Mouse (Mus musculus): ENCODE data around the gene Snd1. TPM values are rescaled to one million over a fixed set of nuclear protein-coding genes. Genes with fewer than 3 reads are reported as not detected.

The Snd1 gene
- polyA plus RNA-seq, 1 experiment from 2014 or later: 143 TPM

DNA sequence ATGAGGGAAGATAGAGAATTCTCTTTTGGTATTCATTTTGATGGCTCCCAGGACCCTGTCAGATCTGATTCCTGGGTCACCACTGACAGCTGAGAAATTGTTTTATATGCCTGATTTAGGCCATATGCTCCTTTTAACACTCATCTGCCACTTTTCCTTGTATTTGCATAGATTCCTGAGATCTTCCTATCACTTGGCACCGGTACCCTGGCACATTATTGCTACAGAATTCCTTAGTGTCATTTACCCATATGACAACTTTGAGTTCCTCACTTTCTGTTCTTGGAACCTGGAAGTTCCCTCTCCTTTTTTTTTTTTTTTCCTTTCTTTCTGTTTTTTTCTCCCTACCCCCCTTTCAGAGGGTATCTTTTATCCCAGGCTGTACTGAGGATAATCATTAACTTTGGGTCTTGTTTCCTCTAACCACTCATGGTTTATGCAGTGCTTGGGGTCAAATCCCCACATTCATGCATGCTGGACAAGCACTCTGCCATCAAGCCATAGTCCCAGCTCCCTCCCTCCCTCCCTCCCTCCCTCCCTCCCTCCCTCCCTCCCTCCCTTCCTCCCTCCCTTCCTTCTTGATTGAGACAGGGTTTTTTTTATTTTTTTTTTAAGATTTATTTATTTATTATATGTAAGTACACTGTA is 13.4 kb downstream of the Snd1 start:
- H3K9ac ChIP-seq: no peak overlapping the region
- no peak for ATAC-seq (ENCODE audit: low FRiP score, low read depth)
- H3K4me2 ChIP-seq (replicated peaks): no peak overlapping the region
- no peaks in the 10 kb centered on the region for H3K27me3 ChIP-seq
- H3K4me3 ChIP-seq: no peak overlapping the region
- WGBS: 69% methylated on average over 1 of the region's 1 CpGs
- no peaks in the 10 kb centered on the region for H3K9me3 ChIP-seq
- no peak overlapping the region for H3K27ac ChIP-seq
- H3K36me3 ChIP-seq: peaks cover 39% of the 10 kb centered on the region
- H3K4me1 ChIP-seq: peaks cover 44% of the 10 kb centered on the region

DNA sequence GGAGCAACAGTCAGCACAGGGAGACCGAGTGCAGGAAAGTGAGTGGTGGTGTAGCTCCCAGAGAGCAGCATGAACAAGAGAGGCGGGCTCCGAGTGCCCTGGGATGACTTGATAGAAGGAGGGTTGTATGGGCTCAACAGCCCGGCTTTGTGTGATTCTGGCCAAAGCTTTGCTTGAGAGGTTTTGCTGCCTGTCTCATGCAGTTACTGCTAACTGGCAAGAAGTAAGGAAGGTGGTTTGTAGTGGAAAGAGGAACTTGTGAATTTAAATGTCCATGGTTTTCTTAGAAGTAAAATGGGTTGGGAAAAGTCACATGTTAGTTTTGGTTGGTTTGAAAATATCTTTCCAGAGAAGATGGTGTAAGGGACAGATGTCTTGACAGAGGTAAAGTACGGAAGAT is 15.7 kb downstream of the Snd1 start:
- Histone ChIP-seq H3K4me1 (peaks cover 26% of the 10 kb centered on the region), H3K27ac (no peak overlapping the region), H3K4me3 (no peak overlapping the region), H3K4me2 (replicated peaks) (no peak overlapping the region), H3K9ac (no peak overlapping the region), H3K9me3 (no peaks in the 10 kb centered on the region), H3K36me3 (peaks cover 44% of the 10 kb centered on the region), H3K27me3 (no peaks in the 10 kb centered on the region)
- 80% methylated on average over 5 of the region's 5 CpGs for WGBS
- ATAC-seq (ENCODE audit: low FRiP score, low read depth): no peak

- Histone ChIP-seq H3K9me3 (no peaks in the 10 kb centered on the region), H3K4me3 (no peak overlapping the region), H3K27me3 (no peaks in the 10 kb centered on the region), H3K4me2 (replicated peaks) (no peak overlapping the region), H3K9ac (no peak overlapping the region), H3K27ac (no peak overlapping the region), H3K36me3 (peaks cover 44% of the 10 kb centered on the region), H3K4me1 (peaks cover 20% of the 10 kb centered on the region)
- peak; percentile 85 for ATAC-seq (ENCODE audit: low FRiP score, low read depth)
Measured at GRCm38 (mm10) chr6:28491198-28491597, 16.3 kb downstream of the Snd1 start.

DNA sequence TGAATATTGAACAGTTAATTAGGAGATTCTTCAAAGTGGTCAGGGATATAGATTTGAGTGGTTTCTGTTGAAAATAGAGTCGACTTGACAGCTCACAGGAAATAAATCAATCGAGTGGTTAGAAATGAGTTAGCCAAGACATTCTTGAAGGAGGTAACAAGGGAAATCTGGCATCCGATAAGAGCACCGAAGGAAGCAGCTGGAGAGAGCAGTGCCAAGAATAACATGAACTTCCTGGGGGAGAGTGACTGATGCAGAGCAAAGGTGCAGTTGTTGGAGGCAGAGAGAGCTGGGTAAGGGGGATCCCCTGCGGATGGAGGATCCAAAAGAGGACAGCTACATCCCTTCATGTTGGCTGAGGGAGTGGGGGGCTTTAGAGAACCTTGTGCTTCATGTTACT is 22.9 kb downstream of the Snd1 start:
- Histone ChIP-seq H3K4me2 (replicated peaks) (no peak overlapping the region), H3K9ac (no peak overlapping the region), H3K9me3 (no peaks in the 10 kb centered on the region), H3K4me3 (no peak overlapping the region), H3K27me3 (no peaks in the 10 kb centered on the region), H3K4me1 (0 out of 2 replicates have a peak, but pooled peaks cover 4% of the 10 kb centered on the region), H3K27ac (no peak overlapping the region), H3K36me3 (peaks cover 16% of the 10 kb centered on the region)
- ATAC-seq (ENCODE audit: low FRiP score, low read depth): no peak
- WGBS: 72% methylated on average over 5 of the region's 5 CpGs

- Histone ChIP-seq H3K27me3 (no peaks in the 10 kb centered on the region), H3K36me3 (peaks cover 10% of the 10 kb centered on the region), H3K4me1 (peaks cover 14% of the 10 kb centered on the region; the same call in 1 of the 2 replicates), H3K4me3 (no peak overlapping the region), H3K9me3 (no peaks in the 10 kb centered on the region), H3K27ac (no peak overlapping the region), H3K9ac (no peak overlapping the region), H3K4me2 (replicated peaks) (no peak overlapping the region)
- ATAC-seq (ENCODE audit: low FRiP score, low read depth): no peak
- WGBS: 91% methylated on average over 7 of the region's 7 CpGs
Measured at GRCm38 (mm10) chr6:28502576-28502975, 27.6 kb downstream of the Snd1 start.

DNA sequence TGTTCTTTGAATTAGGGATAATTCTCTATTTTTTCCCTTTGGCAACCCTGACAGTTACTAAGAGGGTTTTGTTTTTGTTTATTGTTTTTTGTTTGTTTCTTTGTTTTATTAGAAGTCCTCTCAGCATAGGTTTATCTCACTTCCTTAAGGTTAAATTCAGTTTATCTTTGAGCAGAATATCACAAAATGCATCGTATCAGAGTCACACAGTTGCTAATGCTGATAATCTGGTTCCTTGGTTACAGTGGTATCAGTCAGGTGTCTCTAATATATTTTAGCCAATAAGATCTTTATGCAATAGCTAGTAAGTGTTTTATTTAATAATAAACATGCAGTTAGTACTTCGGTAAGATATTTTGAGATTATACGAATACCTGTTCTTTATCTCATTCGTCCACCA is 28.2 kb downstream of the Snd1 start:
- H3K9me3 ChIP-seq: no peaks in the 10 kb centered on the region
- H3K27me3 ChIP-seq: no peaks in the 10 kb centered on the region
- H3K36me3 ChIP-seq: peaks cover 10% of the 10 kb centered on the region
- ATAC-seq (ENCODE audit: low FRiP score, low read depth): no peak
- no peak overlapping the region for H3K9ac ChIP-seq
- no peak overlapping the region for H3K27ac ChIP-seq
- H3K4me3 ChIP-seq: no peak overlapping the region
- H3K4me1 ChIP-seq: peaks cover 14% of the 10 kb centered on the region; the same call in 1 of the 2 replicates
- 89% methylated on average over 4 of the region's 4 CpGs for WGBS
- H3K4me2 ChIP-seq (replicated peaks): no peak overlapping the region

DNA sequence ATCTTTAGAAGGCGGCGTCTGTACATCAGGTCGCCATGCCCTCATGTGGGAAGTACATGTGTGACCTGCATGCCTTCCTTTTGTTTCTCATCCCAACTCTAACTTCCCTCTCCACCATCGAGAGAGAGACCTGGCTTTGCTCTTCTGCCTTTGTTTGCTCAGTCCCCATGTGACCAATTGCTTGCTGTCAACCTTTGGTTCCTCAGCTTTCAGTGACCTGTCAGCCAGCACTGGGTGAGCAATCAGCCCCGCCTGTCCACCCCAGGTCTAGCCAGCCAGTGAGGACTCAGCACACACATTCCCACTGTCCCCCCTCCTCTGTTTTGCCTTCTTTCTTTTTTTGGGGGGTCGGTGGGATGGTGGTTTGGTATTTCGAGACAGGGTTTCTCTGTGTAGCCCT is 29.7 kb downstream of the Snd1 start:
- 90% methylated on average over 7 of the region's 7 CpGs for WGBS
- no peak overlapping the region for H3K4me3 ChIP-seq
- H3K36me3 ChIP-seq: peaks cover 10% of the 10 kb centered on the region
- no peak overlapping the region for H3K4me2 ChIP-seq (replicated peaks)
- H3K4me1 ChIP-seq: peaks cover 14% of the 10 kb centered on the region; the same call in 1 of the 2 replicates
- ATAC-seq (ENCODE audit: low FRiP score, low read depth): no peak
- H3K9ac ChIP-seq: no peak overlapping the region
- no peaks in the 10 kb centered on the region for H3K27me3 ChIP-seq
- no peak overlapping the region for H3K27ac ChIP-seq
- no peaks in the 10 kb centered on the region for H3K9me3 ChIP-seq

DNA sequence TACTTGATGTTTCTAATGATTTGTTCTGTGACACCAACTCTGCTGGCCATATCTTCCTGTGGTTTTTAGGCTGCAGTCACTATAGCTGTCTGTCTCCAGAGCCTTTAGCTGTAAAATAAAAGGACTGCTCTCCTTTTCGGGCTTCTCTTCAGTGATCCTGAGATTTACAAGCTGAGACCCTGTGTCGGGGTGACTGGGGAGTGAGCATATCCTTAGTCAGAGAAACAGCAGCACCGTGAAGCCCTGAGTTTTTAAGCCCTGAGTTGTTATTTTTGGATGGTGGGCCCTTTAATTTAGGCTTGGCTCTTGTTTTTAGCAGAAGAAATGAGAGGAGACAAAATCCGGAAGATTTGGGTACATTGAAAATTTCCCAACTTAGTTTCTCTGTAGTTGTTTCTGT is 32.8 kb downstream of the Snd1 start:
- no peak for ATAC-seq (ENCODE audit: low FRiP score, low read depth)
- Histone ChIP-seq H3K4me1 (peaks cover 14% of the 10 kb centered on the region; the same call in 1 of the 2 replicates), H3K4me3 (no peak overlapping the region), H3K9ac (no peak overlapping the region), H3K4me2 (replicated peaks) (no peak overlapping the region), H3K27me3 (no peaks in the 10 kb centered on the region), H3K36me3 (peaks cover 13% of the 10 kb centered on the region), H3K27ac (no peak overlapping the region), H3K9me3 (no peaks in the 10 kb centered on the region)
- 51% methylated on average over 4 of the region's 4 CpGs for WGBS

- H3K27me3 ChIP-seq: no peaks in the 10 kb centered on the region
- no peak overlapping the region for H3K4me3 ChIP-seq
- ATAC-seq (ENCODE audit: low FRiP score, low read depth): no peak
- WGBS: 93% methylated on average over 3 of the region's 3 CpGs
- H3K4me1 ChIP-seq: no peaks in the 10 kb centered on the region
- no peaks in the 10 kb centered on the region for H3K9me3 ChIP-seq
- H3K9ac ChIP-seq: no peak overlapping the region
- peaks cover 49% of the 10 kb centered on the region for H3K36me3 ChIP-seq
- no peak overlapping the region for H3K4me2 ChIP-seq (replicated peaks)
- H3K27ac ChIP-seq: no peak overlapping the region
Measured at GRCm38 (mm10) chr6:28514195-28514594, 39.3 kb downstream of the Snd1 start.

- Histone ChIP-seq H3K36me3 (peaks cover 56% of the 10 kb centered on the region), H3K27me3 (no peaks in the 10 kb centered on the region), H3K9me3 (no peaks in the 10 kb centered on the region), H3K9ac (no peak overlapping the region), H3K27ac (no peak overlapping the region), H3K4me1 (no peaks in the 10 kb centered on the region), H3K4me3 (no peak overlapping the region), H3K4me2 (replicated peaks) (no peak overlapping the region)
- WGBS: 91% methylated on average over 4 of the region's 4 CpGs
- no peak for ATAC-seq (ENCODE audit: low FRiP score, low read depth)
Measured at GRCm38 (mm10) chr6:28514830-28515350, 40.0 kb downstream of the Snd1 start.

- H3K36me3 ChIP-seq: peaks cover 66% of the 10 kb centered on the region
- no peak for ATAC-seq (ENCODE audit: low FRiP score, low read depth)
- WGBS: 79% methylated on average over 2 of the region's 2 CpGs
Measured at GRCm38 (mm10) chr6:28516618-28517017, 41.7 kb downstream of the Snd1 start.

GRCm38 (mm10) chr6:28517050-28517449 is 42.1 kb downstream of the Snd1 start:
- Histone ChIP-seq H3K27ac (no peak overlapping the region), H3K27me3 (no peaks in the 10 kb centered on the region), H3K4me2 (replicated peaks) (no peak overlapping the region), H3K9ac (no peak overlapping the region), H3K36me3 (peaks cover 69% of the 10 kb centered on the region), H3K4me3 (no peak overlapping the region), H3K9me3 (no peaks in the 10 kb centered on the region), H3K4me1 (no peaks in the 10 kb centered on the region)
- WGBS: 93% methylated on average over 1 of the region's 1 CpGs
- no peak for ATAC-seq (ENCODE audit: low FRiP score, low read depth)

More at GRCm38 (mm10) chr6:28516618-28517017, 41.7 kb downstream of the Snd1 start:
- no peaks in the 10 kb centered on the region for H3K27me3 ChIP-seq
- H3K4me1 ChIP-seq: no peaks in the 10 kb centered on the region
- no peak overlapping the region for H3K4me2 ChIP-seq (replicated peaks)
- no peak overlapping the region for H3K4me3 ChIP-seq
- no peak overlapping the region for H3K9ac ChIP-seq
- H3K27ac ChIP-seq: no peak overlapping the region
- H3K9me3 ChIP-seq: no peaks in the 10 kb centered on the region

GRCm38 (mm10) chr6:28519426-28519825 is 44.5 kb downstream of the Snd1 start:
- H3K4me3 ChIP-seq: no peak overlapping the region
- peaks cover 71% of the 10 kb centered on the region for H3K36me3 ChIP-seq
- WGBS: 75% methylated on average over 8 of the region's 8 CpGs
- no peak overlapping the region for H3K9ac ChIP-seq
- H3K27ac ChIP-seq: no peak overlapping the region
- no peak overlapping the region for H3K4me2 ChIP-seq (replicated peaks)
- no peaks in the 10 kb centered on the region for H3K27me3 ChIP-seq
- H3K4me1 ChIP-seq: no peaks in the 10 kb centered on the region
- H3K9me3 ChIP-seq: no peaks in the 10 kb centered on the region
- ATAC-seq (ENCODE audit: low FRiP score, low read depth): no peak
